ENCODE assay signal across 19 mouse cellular contexts in genomic region chr12:111583058-111583457, GRCm38 (mm10).
"Had no signal": no experiment of that assay in that cellular context is flagged by ENCODE, and none has a peak within 500 bp of the region (broad histone marks: within the 10 kb centered on the region; RNA-seq: fewer than 3 reads in every experiment).

No protein-coding gene starts in this region.

- H3K4me3 ChIP-seq: limb, embryonic 12.5 days; limb, embryonic 15.5 days; midbrain, embryonic 12.5 days; midbrain, embryonic 15.5 days; neural tube, embryonic 12.5 days had no signal

- H3K27ac ChIP-seq: kidney, postnatal 0 days; limb, embryonic 12.5 days; limb, embryonic 15.5 days; liver, embryonic 14.5 days; macrophage; midbrain, embryonic 12.5 days; midbrain, embryonic 15.5 days; neural tube, embryonic 12.5 days; stomach, postnatal 0 days had no signal

- DNase-seq: kidney, adult 2 months; kidney, postnatal 25 days; left cerebral cortex, postnatal 4 days; liver, postnatal 0 days; lung, embryonic 14.5 days; right cerebral cortex, adult 18-20 months; right cerebral cortex, postnatal 14 days; right cerebral cortex, postnatal 4 days; thymus, adult 18-20 months; thymus, postnatal 36 days had no signal
